Mouse (Mus musculus): Measurements from ENCODE around the gene Ubap1. TPM values are rescaled to one million over a fixed set of nuclear protein-coding genes. Genes with fewer than 3 reads are reported as not detected.

The Ubap1 gene
- total RNA-seq, 2 experiments from 2014 or later: 33.1 to 198 TPM

DNA sequence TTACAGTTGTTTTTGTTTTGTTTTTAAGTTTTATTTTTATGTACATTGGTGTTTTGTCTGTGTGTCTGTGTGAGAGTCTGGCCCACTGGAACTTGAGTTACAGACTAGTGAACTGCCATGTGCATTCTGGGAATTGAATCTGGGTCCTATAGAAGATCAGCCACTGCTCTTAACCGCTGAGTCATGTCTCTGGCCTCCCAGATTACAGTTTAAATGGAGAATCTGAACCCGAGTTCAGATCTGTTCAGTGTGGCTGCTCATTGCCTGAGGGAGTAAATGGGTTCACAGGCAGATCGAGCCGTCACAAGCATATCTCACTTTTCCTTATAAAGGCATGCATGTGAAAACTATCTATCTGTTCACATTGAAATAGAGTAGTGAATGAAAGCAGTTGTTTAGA lies 4.0 kb downstream of the Ubap1 start:
- ATAC-seq (replicated peaks; ENCODE audit: low FRiP score, poor library complexity, severe bottlenecking): 0 out of 2 replicates have a peak, but pooled peaks have one; percentile 4

DNA sequence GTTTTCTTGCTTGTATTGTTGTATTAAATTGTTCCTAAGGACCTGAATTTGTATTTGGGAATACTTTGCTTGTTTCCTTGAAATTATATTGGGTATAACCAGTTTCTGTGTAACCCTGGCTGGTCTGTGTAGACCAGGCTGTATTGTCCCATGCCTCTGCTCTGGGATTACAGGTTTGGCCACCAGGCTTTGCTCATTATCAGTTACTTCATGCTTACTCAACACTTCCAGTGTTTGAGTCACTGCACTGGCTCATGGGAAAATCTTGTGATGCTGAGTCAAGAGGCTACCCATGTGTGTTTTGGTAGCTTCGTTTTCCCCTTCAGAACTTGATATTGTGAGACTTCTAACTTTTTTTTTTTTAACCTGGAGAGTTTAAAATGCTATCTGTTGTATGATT lies 4.5 kb downstream of the Ubap1 start:
- no peak for ATAC-seq (replicated peaks; ENCODE audit: low FRiP score, poor library complexity, severe bottlenecking)

DNA sequence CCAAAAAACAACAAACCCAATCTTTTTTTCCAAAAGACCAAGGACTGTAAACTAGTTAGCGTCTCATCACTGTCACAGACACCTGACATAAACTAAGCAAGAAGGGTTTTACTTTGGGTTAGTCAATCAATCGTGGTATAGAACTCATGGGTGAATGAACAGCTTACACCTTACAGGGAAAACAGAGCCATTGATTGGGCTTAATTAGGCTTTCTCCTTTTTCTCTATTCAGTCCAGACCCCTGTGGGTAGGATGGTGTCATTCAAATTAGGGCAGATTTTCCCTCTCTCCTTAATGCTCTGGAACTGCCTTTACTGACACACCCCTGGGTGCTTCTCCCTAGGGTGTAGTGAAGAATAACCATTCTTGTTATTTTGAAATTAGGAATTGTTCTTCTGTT lies 8.4 kb downstream of the Ubap1 start:
- no peak for ATAC-seq (replicated peaks; ENCODE audit: low FRiP score, poor library complexity, severe bottlenecking)

- ATAC-seq (replicated peaks; ENCODE audit: low FRiP score, poor library complexity, severe bottlenecking): no peak
Observed at GRCm38 (mm10) chr4:41358669-41359068, 9.9 kb downstream of the Ubap1 start.

DNA sequence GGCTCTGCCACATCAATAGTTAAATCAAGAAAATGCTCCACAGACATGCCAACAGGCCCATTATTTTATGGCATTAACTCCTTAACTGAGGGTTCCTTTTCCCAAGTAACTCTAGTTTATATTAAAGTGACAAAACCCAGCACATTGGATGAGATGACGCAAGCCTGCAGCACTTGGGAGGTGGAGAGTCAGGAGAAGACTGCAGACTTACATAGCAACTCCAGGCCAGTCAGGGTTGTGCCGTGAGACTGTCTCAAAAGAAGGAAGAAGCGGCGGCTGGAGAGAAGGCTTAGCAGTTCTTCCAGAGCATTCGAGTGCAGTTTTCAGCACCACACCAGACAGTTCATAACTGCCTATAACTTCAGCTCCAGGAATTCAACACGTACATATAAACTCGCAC lies 10.6 kb downstream of the Ubap1 start:
- no peak for ATAC-seq (replicated peaks; ENCODE audit: low FRiP score, poor library complexity, severe bottlenecking)

GRCm38 (mm10) chr4:41361059-41361458 lies 12.3 kb downstream of the Ubap1 start:
- no peak for ATAC-seq (replicated peaks; ENCODE audit: low FRiP score, poor library complexity, severe bottlenecking)

GRCm38 (mm10) chr4:41368198-41368597 lies 19.4 kb downstream of the Ubap1 start:
- peak; percentile 44; the same call in 1 of the 2 replicates for ATAC-seq (replicated peaks; ENCODE audit: low FRiP score, poor library complexity, severe bottlenecking)

GRCm38 (mm10) chr4:41369702-41370437 lies 21.1 kb downstream of the Ubap1 start:
- no peak for ATAC-seq (replicated peaks; ENCODE audit: low FRiP score, poor library complexity, severe bottlenecking)

DNA sequence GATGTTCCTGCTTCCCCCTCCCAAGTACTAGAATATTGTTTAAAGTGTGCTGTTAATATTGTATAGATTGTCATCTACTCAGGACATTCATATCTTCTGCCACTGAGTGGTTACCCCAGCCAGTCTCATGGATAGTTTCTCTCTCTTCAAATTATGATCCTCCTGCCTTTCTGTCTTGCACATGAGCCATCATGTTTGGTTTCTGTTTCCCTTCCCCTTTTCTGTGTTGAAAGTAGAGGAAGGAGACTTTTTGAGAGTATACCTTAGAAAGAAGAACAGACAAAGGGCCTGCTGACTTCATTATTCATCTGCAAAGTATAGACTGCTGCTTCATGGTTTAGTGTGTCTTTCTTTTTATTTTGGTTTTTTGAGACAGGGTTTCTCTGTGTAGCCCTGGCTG lies 28.8 kb downstream of the Ubap1 start:
- no peak for ATAC-seq (replicated peaks; ENCODE audit: low FRiP score, poor library complexity, severe bottlenecking)

- no peak for ATAC-seq (replicated peaks; ENCODE audit: low FRiP score, poor library complexity, severe bottlenecking)
Observed at GRCm38 (mm10) chr4:41381213-41381950, 32.6 kb downstream of the Ubap1 start.

DNA sequence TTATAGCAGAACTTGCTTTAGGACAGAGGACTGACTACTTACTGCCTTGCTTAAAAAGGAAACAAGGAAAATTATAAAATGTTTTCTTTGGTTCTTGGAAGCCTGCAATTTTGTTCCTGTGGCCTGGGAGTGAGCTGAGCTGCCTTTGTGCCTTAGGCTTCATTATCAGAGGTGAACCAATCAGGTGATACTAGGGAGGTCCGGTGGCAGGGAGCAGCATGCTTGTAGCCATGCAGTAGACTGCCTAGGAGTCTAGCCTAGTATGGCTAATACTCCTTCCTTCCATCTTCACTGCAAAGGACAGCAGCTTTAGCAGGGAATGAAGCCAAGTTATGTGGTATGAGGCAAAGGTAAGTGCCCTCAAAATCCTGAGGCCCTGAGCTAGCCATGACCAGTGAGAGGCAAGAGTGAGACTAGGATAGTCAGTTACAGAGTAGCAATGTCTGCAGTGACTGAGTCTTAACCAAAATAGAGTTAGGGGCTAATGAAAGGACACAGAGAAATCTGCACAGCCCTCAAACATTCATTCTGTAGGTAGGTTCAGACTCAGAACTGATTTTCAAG lies 37.7 kb downstream of the Ubap1 start:
- ATAC-seq (replicated peaks; ENCODE audit: low FRiP score, poor library complexity, severe bottlenecking): no peak

DNA sequence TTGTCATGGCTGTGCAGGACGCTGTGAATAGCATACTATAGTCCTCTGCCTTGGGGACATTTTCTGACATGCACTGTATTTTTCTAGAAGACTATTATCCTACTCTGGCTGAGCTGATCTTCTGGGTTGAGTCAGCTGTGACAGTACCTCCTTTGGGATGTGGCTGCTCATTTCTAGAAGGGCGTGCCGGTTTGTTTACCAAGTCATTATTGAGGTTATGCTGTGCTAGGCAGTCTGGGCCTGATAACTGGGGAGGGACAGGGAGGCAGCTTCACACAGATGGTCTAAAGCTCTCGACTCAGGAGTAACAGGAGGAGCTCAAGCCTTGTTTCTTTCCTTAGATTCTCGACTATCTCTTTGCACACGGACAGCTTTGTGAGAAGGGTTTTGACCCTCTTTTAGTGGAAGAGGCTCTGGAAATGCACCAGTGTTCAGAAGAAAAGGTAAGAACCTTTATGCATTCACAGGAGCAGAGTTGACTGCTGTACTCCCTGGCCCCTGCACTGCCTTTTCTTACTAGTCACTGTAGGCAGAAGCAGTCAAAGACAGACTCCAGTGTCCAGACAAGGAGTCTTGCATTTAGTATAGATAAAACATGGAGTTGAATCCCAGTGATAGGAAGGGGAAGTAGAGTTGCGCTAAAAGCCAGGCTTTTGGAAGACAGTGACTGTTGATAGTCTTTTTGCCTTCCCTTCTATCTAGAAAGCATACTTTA lies 39.1 kb downstream of the Ubap1 start:
- ATAC-seq (replicated peaks; ENCODE audit: low FRiP score, poor library complexity, severe bottlenecking): peak; percentile 90

- ATAC-seq (replicated peaks; ENCODE audit: low FRiP score, poor library complexity, severe bottlenecking): no peak
Observed at GRCm38 (mm10) chr4:41388616-41389015, 39.8 kb downstream of the Ubap1 start.

DNA sequence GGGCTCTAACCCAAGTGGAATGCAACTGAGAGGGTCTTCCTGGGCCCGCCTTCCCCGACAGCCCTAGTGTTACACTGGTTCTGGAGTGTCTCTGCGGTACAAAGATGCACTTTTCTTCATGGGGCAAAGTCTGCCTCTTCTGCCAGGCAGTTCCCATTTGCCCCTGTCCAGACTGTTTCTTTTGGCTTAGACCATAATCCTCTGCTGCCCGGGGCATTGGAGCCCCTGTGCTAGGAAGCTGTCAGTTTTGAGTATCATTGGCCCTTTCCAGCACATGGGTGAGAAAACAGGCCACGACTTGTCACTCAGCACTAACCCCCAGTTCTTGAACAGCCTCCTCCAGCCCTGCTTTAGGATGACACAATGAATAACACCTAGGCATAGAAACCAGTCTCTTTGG lies 40.4 kb downstream of the Ubap1 start:
- ATAC-seq (replicated peaks; ENCODE audit: low FRiP score, poor library complexity, severe bottlenecking): no peak

GRCm38 (mm10) chr4:41390122-41390521 lies 41.3 kb downstream of the Ubap1 start:
- peak; percentile 57 for ATAC-seq (replicated peaks; ENCODE audit: low FRiP score, poor library complexity, severe bottlenecking)

DNA sequence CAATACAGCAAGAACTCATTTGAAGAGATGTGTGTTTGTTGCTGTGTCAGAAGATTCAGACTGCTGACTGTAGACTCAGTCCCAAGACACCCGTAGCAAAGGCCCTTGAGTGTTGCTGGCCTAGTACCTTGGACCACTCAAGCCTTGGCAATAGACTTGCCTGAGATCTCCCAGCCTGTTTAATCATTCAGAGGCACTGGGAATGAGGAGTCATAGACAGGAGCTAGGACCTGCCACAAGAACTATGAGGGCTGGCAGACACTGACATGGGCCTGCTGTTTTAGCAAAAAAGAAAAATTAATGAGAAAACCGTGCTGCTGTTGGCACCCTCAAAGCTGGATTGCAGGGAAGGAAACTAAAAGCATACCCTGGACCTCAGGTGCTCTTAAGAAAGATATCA lies 42.2 kb downstream of the Ubap1 start:
- no peak for ATAC-seq (replicated peaks; ENCODE audit: low FRiP score, poor library complexity, severe bottlenecking)

- no peak for ATAC-seq (replicated peaks; ENCODE audit: low FRiP score, poor library complexity, severe bottlenecking)
Observed at GRCm38 (mm10) chr4:41394651-41395050, 45.9 kb downstream of the Ubap1 start.

DNA sequence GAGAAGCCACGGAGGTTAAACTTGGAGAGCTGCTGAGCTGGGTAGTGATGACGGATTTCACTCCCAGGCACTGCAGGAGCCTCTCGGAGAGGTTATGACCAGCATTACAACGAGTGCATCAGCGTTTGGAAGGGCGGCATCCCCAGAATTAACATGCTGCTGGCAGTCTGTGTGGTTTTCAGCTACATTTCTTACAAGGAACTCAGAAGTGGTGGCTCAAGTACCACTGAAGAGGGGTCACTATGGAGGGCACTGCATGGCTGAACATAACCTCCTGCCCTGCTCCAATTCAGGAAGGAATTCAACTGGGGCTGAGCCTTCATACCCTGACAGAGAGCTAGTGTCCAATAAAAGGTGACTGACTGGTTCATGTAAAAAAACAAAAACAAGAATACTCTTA lies 49.6 kb downstream of the Ubap1 start:
- no peak for ATAC-seq (replicated peaks; ENCODE audit: low FRiP score, poor library complexity, severe bottlenecking)

- no peak for ATAC-seq (replicated peaks; ENCODE audit: low FRiP score, poor library complexity, severe bottlenecking)
Observed at GRCm38 (mm10) chr4:41399904-41400303, 51.1 kb downstream of the Ubap1 start.

DNA sequence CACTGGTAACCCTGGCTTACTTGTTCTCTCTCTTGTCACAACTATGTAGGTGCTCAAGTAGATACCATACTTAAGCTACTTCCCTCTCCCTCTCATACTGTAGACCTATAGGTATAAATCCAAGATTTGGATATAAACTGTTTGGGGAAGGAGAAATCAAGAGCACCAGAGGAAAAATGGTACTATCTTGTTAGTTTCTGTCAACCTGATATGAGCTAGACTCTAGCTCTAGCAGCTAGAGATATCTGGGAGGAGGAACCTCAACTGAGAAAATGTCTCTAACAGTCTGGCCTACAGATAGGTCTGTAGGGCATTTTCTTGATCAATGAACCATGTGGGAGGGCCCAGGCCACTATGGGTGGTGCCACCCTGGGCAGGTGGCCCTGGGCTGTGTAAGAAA lies 52.4 kb downstream of the Ubap1 start:
- ATAC-seq (replicated peaks; ENCODE audit: low FRiP score, poor library complexity, severe bottlenecking): no peak

All from erythroid progenitor cell, adult 5-6 weeks (primary cell).